Mouse (Mus musculus) heart, embryonic 11.5 days (tissue): ENCODE results near the gene 9530068E07Rik. TPM values are rescaled to one million over a fixed set of nuclear protein-coding genes. Genes with fewer than 3 reads are reported as not detected.

Source experiments
- ATAC-seq: fragments of 200-750 bp; cut with Nextera tagmentation; replicated peaks from 2 replicates; pipeline ENCODE4 v1.8.0; 2017; ENCODE audit warnings: moderate library complexity; ENCODE audit not compliant: insufficient number of reproducible peaks, low FRiP score, low TSS enrichment
- H3K27ac ChIP-seq: fragments of 300-500 bp; sonication (generic); 2 replicates; pipeline ENCODE4 v1.5.1; 2014; ENCODE audit warnings: mild to moderate bottlenecking, low read depth, low read length
- H3K27me3 ChIP-seq: fragments of 300-500 bp; sonication (generic); 2 replicates; pipeline ENCODE4 v1.6.1; 2014; ENCODE audit warnings: mild to moderate bottlenecking, low read length, mixed read lengths; ENCODE audit not compliant: control insufficient read depth, insufficient read depth
- H3K36me3 ChIP-seq: fragments of 300-500 bp; sonication (generic); 2 replicates; pipeline ENCODE4 v1.6.1; 2014; ENCODE audit warnings: mild to moderate bottlenecking, low read length, moderate library complexity, mixed read lengths; ENCODE audit not compliant: control insufficient read depth, insufficient read depth
- H3K4me1 ChIP-seq: fragments of 300-500 bp; sonication (generic); 2 replicates; pipeline ENCODE4 v1.6.1; 2014; ENCODE audit warnings: low read length; ENCODE audit not compliant: control insufficient read depth, insufficient read depth
- H3K4me2 ChIP-seq: fragments of 300-500 bp; sonication (generic); 2 replicates; pipeline ENCODE4 v1.6.1; 2014; ENCODE audit warnings: mild to moderate bottlenecking, moderate library complexity
- H3K4me3 ChIP-seq: fragments of 300-500 bp; sonication (generic); 2 replicates; pipeline ENCODE4 v1.5.1; 2014; ENCODE audit warnings: low read depth, low read length
- H3K9ac ChIP-seq: fragments of 300-500 bp; sonication (generic); 2 replicates; pipeline ENCODE4 v1.6.1; 2014; ENCODE audit warnings: mild to moderate bottlenecking, low read depth, low read length, moderate library complexity
- H3K9me3 ChIP-seq: fragments of 300-500 bp; sonication (generic); replicated peaks from 2 replicates; pipeline ENCODE4 v1.6.1; 2016; ENCODE audit warnings: low read length; ENCODE audit not compliant: control insufficient read depth
- WGBS: fragments of 180-500 bp; shearing (Covaris S2); extraction: QIAGEN DNeasy Blood & Tissue Kit; methylation state at CpG from one replicate; pipeline ENCODE4 v1.1.7; 2014; ENCODE audit not compliant: insufficient replicate concordance; 5-methylcytosine and 5-hydroxymethylcytosine counted together
- polyA plus RNA-seq: library from polyadenylated mRNA; unstranded; fragments of >200 nt; fragmentation: Nextera tagmentation; extraction: Ambion mirVana; gene quantifications from 2 replicates; pipeline ENCODE4 v1.2.1, GENCODE M21; 2014

9530068E07Rik gene
- polyA plus RNA-seq, 1 experiment from 2014 or later: 211 TPM

GRCm38 (mm10) chr11:52437123-52437522 lies 40.9 kb downstream of the 9530068E07Rik start:
- no peak overlapping the region for H3K4me3 ChIP-seq
- H3K9me3 ChIP-seq: no peaks in the 10 kb centered on the region
- H3K9ac ChIP-seq: no peak overlapping the region
- no peaks in the 10 kb centered on the region for H3K4me1 ChIP-seq
- peaks cover 3% of the 10 kb centered on the region; the same call in 1 of the 2 replicates for H3K27me3 ChIP-seq
- no peak overlapping the region for H3K4me2 ChIP-seq
- no peaks in the 10 kb centered on the region for H3K36me3 ChIP-seq
- WGBS: 22% methylated on average over 10 of the region's 10 CpGs
- no peak for ATAC-seq
- H3K27ac ChIP-seq: no peak overlapping the region

GRCm38 (mm10) chr11:52441096-52441495 lies 44.9 kb downstream of the 9530068E07Rik start:
- peaks cover 3% of the 10 kb centered on the region; the same call in 1 of the 2 replicates for H3K27me3 ChIP-seq
- H3K27ac ChIP-seq: no peak overlapping the region
- no peaks in the 10 kb centered on the region; the same call in 1 of the 2 replicates for H3K9me3 ChIP-seq
- H3K4me3 ChIP-seq: no peak overlapping the region
- no peak for ATAC-seq
- H3K36me3 ChIP-seq: no peaks in the 10 kb centered on the region
- no peak overlapping the region for H3K9ac ChIP-seq
- no peaks in the 10 kb centered on the region for H3K4me1 ChIP-seq
- 70% methylated on average over 2 of the region's 2 CpGs for WGBS
- H3K4me2 ChIP-seq: no peak overlapping the region

GRCm38 (mm10) chr11:52447242-52447641 lies 51.0 kb downstream of the 9530068E07Rik start:
- H3K27ac ChIP-seq: no peak overlapping the region
- no peaks in the 10 kb centered on the region; the same call in 1 of the 2 replicates for H3K9me3 ChIP-seq
- H3K36me3 ChIP-seq: no peaks in the 10 kb centered on the region
- no peak overlapping the region for H3K4me2 ChIP-seq
- no peaks in the 10 kb centered on the region for H3K4me1 ChIP-seq
- H3K9ac ChIP-seq: no peak overlapping the region
- ATAC-seq: no peak
- H3K4me3 ChIP-seq: no peak overlapping the region
- H3K27me3 ChIP-seq: no peaks in the 10 kb centered on the region
- WGBS: 53% methylated on average over 4 of the region's 4 CpGs

- H3K27ac ChIP-seq: no peak overlapping the region
- no peak for ATAC-seq
- WGBS: 51% methylated on average over 3 of the region's 3 CpGs
- H3K4me1 ChIP-seq: no peaks in the 10 kb centered on the region
- no peaks in the 10 kb centered on the region for H3K36me3 ChIP-seq
- H3K4me3 ChIP-seq: no peak overlapping the region
- H3K9me3 ChIP-seq: no peaks in the 10 kb centered on the region; the same call in 1 of the 2 replicates
- H3K9ac ChIP-seq: no peak overlapping the region
- H3K4me2 ChIP-seq: no peak overlapping the region
- no peaks in the 10 kb centered on the region for H3K27me3 ChIP-seq
These were observed 52.8 kb downstream of the 9530068E07Rik start for GRCm38 (mm10) chr11:52449004-52449403.

- no peak for ATAC-seq
- no peak overlapping the region for H3K27ac ChIP-seq
- no peak overlapping the region for H3K4me2 ChIP-seq
- no peaks in the 10 kb centered on the region for H3K4me1 ChIP-seq
- WGBS: 86% methylated on average over 5 of the region's 5 CpGs
- no peaks in the 10 kb centered on the region for H3K27me3 ChIP-seq
- H3K36me3 ChIP-seq: no peaks in the 10 kb centered on the region
- no peaks in the 10 kb centered on the region for H3K9me3 ChIP-seq
- H3K9ac ChIP-seq: no peak overlapping the region
- no peak overlapping the region for H3K4me3 ChIP-seq
These were observed 62.1 kb downstream of the 9530068E07Rik start for GRCm38 (mm10) chr11:52458281-52458680.

Other genes with a start within 250 kb of the 9530068E07Rik start
- not detected in 2 replicates for gene Olfr1371, start 182.4 kb upstream of the 9530068E07Rik start, polyA plus RNA-seq
- gene Skp1a, start 164.4 kb upstream of the 9530068E07Rik start, polyA plus RNA-seq: 506 and 537 TPM in 2 replicates
- 5.3 and 5.5 TPM in 2 replicates for gene Tcf7, start 113.4 kb upstream of the 9530068E07Rik start, polyA plus RNA-seq
- 346 and 407 TPM in 2 replicates for gene Vdac1, start 35.6 kb upstream of the 9530068E07Rik start, polyA plus RNA-seq